Mouse (Mus musculus): ENCODE measurements around the gene Slc39a10. TPM values are rescaled to one million over a fixed set of nuclear protein-coding genes. Genes with fewer than 3 reads are reported as not detected.
"Not testable (repeated sequence)": the region's sequence is repeated elsewhere in the genome, so short reads cannot be mapped to it uniquely, and the experiment has no call there.

Slc39a10 gene
- total RNA-seq, 2 experiments from 2014 or later = 7.0 to 8.8 TPM

- intact Hi-C loops (cut with DNase I); DNase-seq: not testable (repeated sequence)
These were observed 84.0 kb downstream of the Slc39a10 start for GRCm38 (mm10) chr1:46808630-46809029.

GRCm38 (mm10) chr1:46805074-46805473 is 87.6 kb downstream of the Slc39a10 start:
- no peak for DNase-seq
- intact Hi-C loops (cut with DNase I) = no loop called here

GRCm38 (mm10) chr1:46782227-46782626 is 110.4 kb downstream of the Slc39a10 start:
- DNase-seq; intact Hi-C loops (cut with DNase I): not testable (repeated sequence)

- intact Hi-C loops (cut with DNase I); DNase-seq: not testable (repeated sequence)
These were observed 122.5 kb downstream of the Slc39a10 start for GRCm38 (mm10) chr1:46770077-46770695.

GRCm38 (mm10) chr1:46769318-46769717 is 123.3 kb downstream of the Slc39a10 start:
- intact Hi-C loops (cut with DNase I); DNase-seq: not testable (repeated sequence)

- intact Hi-C loops (cut with DNase I); DNase-seq: not testable (repeated sequence)
These were observed 128.1 kb downstream of the Slc39a10 start for GRCm38 (mm10) chr1:46764600-46764999.
